10 mouse cellular contexts compared by ENCODE assay signal in genomic region chr17:66131212-66131611, GRCm38 (mm10). TPM values are rescaled to one million over a fixed set of nuclear protein-coding genes. Genes with fewer than 3 reads are reported as not detected.
A peak's percentile ranks its signal among the peaks of the same experiment; 100 is the strongest.
DNase-seq lines count a peak whose midpoint lies in the region; ATAC-seq lines count a peak whose summit lies in the region.
"Had no signal": no experiment of that assay in that cellular context is flagged by ENCODE, and none has a peak within 500 bp of the region (broad histone marks: within the 10 kb centered on the region; RNA-seq: fewer than 3 reads in every experiment).

No protein-coding gene starts in this region.

- no peak overlapping the region for H3K27ac ChIP-seq in midbrain, embryonic 11.5 days (ENCODE audit: low read depth, low read length)
- H3K27ac ChIP-seq in midbrain, embryonic 15.5 days = no peak overlapping the region
- H3K27ac ChIP-seq in intestine, embryonic 14.5 days (ENCODE audit: low read depth) = no peak overlapping the region
- no peak overlapping the region for H3K27ac ChIP-seq in hindbrain, embryonic 14.5 days
- H3K27ac ChIP-seq: macrophage had no signal

- no peak overlapping the region for H3K9ac ChIP-seq in midbrain, embryonic 11.5 days (ENCODE audit: low read length)
- H3K9ac ChIP-seq in midbrain, embryonic 15.5 days = no peak overlapping the region
- H3K9ac ChIP-seq in intestine, embryonic 14.5 days (ENCODE audit: low read length) = no peak overlapping the region
- H3K9ac ChIP-seq in hindbrain, embryonic 14.5 days = no peak overlapping the region

- H3K36me3 ChIP-seq in midbrain, embryonic 11.5 days (ENCODE audit: control insufficient read depth, insufficient read depth, low read length) = peaks cover 34% of the 10 kb centered on the region
- H3K36me3 ChIP-seq in midbrain, embryonic 15.5 days (replicated peaks) = no peaks in the 10 kb centered on the region
- H3K36me3 ChIP-seq in intestine, embryonic 14.5 days (ENCODE audit: control insufficient read depth, insufficient read depth, low read length) = peaks cover 88% of the 10 kb centered on the region
- peaks cover 17% of the 10 kb centered on the region for H3K36me3 ChIP-seq in hindbrain, embryonic 14.5 days (replicated peaks; ENCODE audit: control insufficient read depth, insufficient read depth)

- H3K9me3 ChIP-seq in midbrain, embryonic 11.5 days (ENCODE audit: control insufficient read depth, low read length) = no peaks in the 10 kb centered on the region
- H3K9me3 ChIP-seq in midbrain, embryonic 15.5 days = no peaks in the 10 kb centered on the region
- H3K9me3 ChIP-seq in intestine, embryonic 14.5 days (ENCODE audit: control insufficient read depth, low read length) = peaks cover 7% of the 10 kb centered on the region; the same call in 1 of the 2 replicates
- H3K9me3 ChIP-seq in hindbrain, embryonic 14.5 days (ENCODE audit: control insufficient read depth, low read length) = no peaks in the 10 kb centered on the region

- H3K4me1 ChIP-seq in midbrain, embryonic 11.5 days (ENCODE audit: control insufficient read depth, insufficient read depth, low read length) = no peaks in the 10 kb centered on the region
- H3K4me1 ChIP-seq in midbrain, embryonic 15.5 days = no peaks in the 10 kb centered on the region
- no peaks in the 10 kb centered on the region for H3K4me1 ChIP-seq in intestine, embryonic 14.5 days (replicated peaks; ENCODE audit: control insufficient read depth, insufficient read depth, low read length)
- H3K4me1 ChIP-seq in hindbrain, embryonic 14.5 days (replicated peaks; ENCODE audit: control insufficient read depth, insufficient read depth, low read length) = no peaks in the 10 kb centered on the region

- H3K4me2 ChIP-seq in midbrain, embryonic 11.5 days = no peak overlapping the region
- no peak overlapping the region for H3K4me2 ChIP-seq in midbrain, embryonic 15.5 days
- H3K4me2 ChIP-seq in intestine, embryonic 14.5 days (ENCODE audit: low read length) = no peak overlapping the region
- H3K4me2 ChIP-seq in hindbrain, embryonic 14.5 days (replicated peaks) = no peak overlapping the region

- 95% methylated on average over 4 of the region's 4 CpGs for WGBS in midbrain, embryonic 11.5 days
- over 99% methylated on average over 4 of the region's 4 CpGs for WGBS in midbrain, embryonic 15.5 days
- WGBS in intestine, embryonic 14.5 days = 98% methylated on average over 4 of the region's 4 CpGs
- 96% methylated on average over 4 of the region's 4 CpGs for WGBS in hindbrain, embryonic 14.5 days

- DNase-seq in midbrain, embryonic 11.5 days (ENCODE audit: low spot score, missing footprints) = no peak
- peak; percentile 13 for DNase-seq in T-cell, adult 2 months (ENCODE audit: low spot score)
- no peak for DNase-seq in intestine, embryonic 14.5 days (ENCODE audit: low spot score)
- peak; percentile 60 for DNase-seq in thymus, postnatal 0 days (ENCODE audit: low spot score)
- no peak for DNase-seq in cerebellum, postnatal 10 days
- DNase-seq in hindbrain, embryonic 14.5 days (ENCODE audit: low spot score) = no peak
- DNase-seq in cerebellum, adult 11 months = no peak
- DNase-seq: kidney, adult 9 months had no signal

- ATAC-seq in midbrain, embryonic 11.5 days (ENCODE audit: low FRiP score) = peak; percentile 35; the same call in 1 of the 2 replicates
- no peak for ATAC-seq in midbrain, embryonic 15.5 days (replicated peaks)
- ATAC-seq in intestine, embryonic 14.5 days (replicated peaks; ENCODE audit: low FRiP score, low TSS enrichment, low read depth) = 0 out of 2 replicates have a peak, but pooled peaks have one; percentile 47
- no peak for ATAC-seq in hindbrain, embryonic 14.5 days (ENCODE audit: low FRiP score)

- no peak overlapping the region for H3K4me3 ChIP-seq in midbrain, embryonic 11.5 days (ENCODE audit: low read depth, low read length)
- H3K4me3 ChIP-seq in midbrain, embryonic 15.5 days = no peak overlapping the region
- no peak overlapping the region for H3K4me3 ChIP-seq in intestine, embryonic 14.5 days (ENCODE audit: low read depth, low read length)
- no peak overlapping the region for H3K4me3 ChIP-seq in hindbrain, embryonic 14.5 days (replicated peaks; ENCODE audit: low read length)

- H3K27me3 ChIP-seq in midbrain, embryonic 11.5 days (ENCODE audit: control insufficient read depth, insufficient read depth, low read length) = no peaks in the 10 kb centered on the region
- no peaks in the 10 kb centered on the region for H3K27me3 ChIP-seq in midbrain, embryonic 15.5 days (replicated peaks)
- H3K27me3 ChIP-seq in intestine, embryonic 14.5 days (replicated peaks; ENCODE audit: control insufficient read depth, insufficient read depth, low read length) = no peaks in the 10 kb centered on the region
- H3K27me3 ChIP-seq in hindbrain, embryonic 14.5 days (ENCODE audit: control insufficient read depth, insufficient read depth, low read length) = no peaks in the 10 kb centered on the region

RNA-seq across cellular contexts. Expression of gene Ddx11, which starts 7.9 kb away (rescaled TPM):
- 13.4 and 15.7 TPM in 2 replicates for polyA plus RNA-seq in midbrain, embryonic 11.5 days (2014; fragmentation: Nextera tagmentation; extraction: Ambion mirVana)
- polyA plus RNA-seq in midbrain, embryonic 15.5 days (2015; fragmentation: Nextera tagmentation; extraction: Ambion mirVana) = 4.9 and 6.0 TPM in 2 replicates
- polyA plus RNA-seq in intestine, embryonic 14.5 days (2014; fragmentation: Nextera tagmentation; extraction: Ambion mirVana) = 18.5 and 20.7 TPM in 2 replicates
- polyA plus RNA-seq in thymus, postnatal 0 days (2015; fragmentation: Nextera tagmentation; extraction: Ambion mirVana) = 12.7 and 13.4 TPM in 2 replicates
- 4.1 and 4.6 TPM in 2 replicates for polyA plus RNA-seq in hindbrain, embryonic 14.5 days (2014; fragmentation: Nextera tagmentation; extraction: Ambion mirVana)

RNA-seq across cellular contexts. Expression of gene Washc1, which starts 19.9 kb away (rescaled TPM):
- polyA plus RNA-seq in midbrain, embryonic 11.5 days (2014; fragmentation: Nextera tagmentation; extraction: Ambion mirVana) = 28.5 and 30.8 TPM in 2 replicates
- 44.9 and 46.3 TPM in 2 replicates for polyA plus RNA-seq in midbrain, embryonic 15.5 days (2015; fragmentation: Nextera tagmentation; extraction: Ambion mirVana)
- 34.0 and 38.0 TPM in 2 replicates for polyA plus RNA-seq in intestine, embryonic 14.5 days (2014; fragmentation: Nextera tagmentation; extraction: Ambion mirVana)
- polyA plus RNA-seq in thymus, postnatal 0 days (2015; fragmentation: Nextera tagmentation; extraction: Ambion mirVana) = 46.0 and 52.3 TPM in 2 replicates
- 36.3 and 37.7 TPM in 2 replicates for polyA plus RNA-seq in hindbrain, embryonic 14.5 days (2014; fragmentation: Nextera tagmentation; extraction: Ambion mirVana)

RNA-seq across cellular contexts. Expression of gene Ndufv2, which starts 29.9 kb away (rescaled TPM):
- 333 and 347 TPM in 2 replicates for polyA plus RNA-seq in midbrain, embryonic 11.5 days (2014; fragmentation: Nextera tagmentation; extraction: Ambion mirVana)
- polyA plus RNA-seq in midbrain, embryonic 15.5 days (2015; fragmentation: Nextera tagmentation; extraction: Ambion mirVana) = 341 and 355 TPM in 2 replicates
- polyA plus RNA-seq in intestine, embryonic 14.5 days (2014; fragmentation: Nextera tagmentation; extraction: Ambion mirVana) = 379 and 401 TPM in 2 replicates
- 346 and 377 TPM in 2 replicates for polyA plus RNA-seq in thymus, postnatal 0 days (2015; fragmentation: Nextera tagmentation; extraction: Ambion mirVana)
- 414 and 418 TPM in 2 replicates for polyA plus RNA-seq in hindbrain, embryonic 14.5 days (2014; fragmentation: Nextera tagmentation; extraction: Ambion mirVana)

RNA-seq across cellular contexts. Expression of gene Ankrd12, which starts 54.3 kb away (rescaled TPM):
- 32.7 and 36.3 TPM in 2 replicates for polyA plus RNA-seq in midbrain, embryonic 11.5 days (2014; fragmentation: Nextera tagmentation; extraction: Ambion mirVana)
- polyA plus RNA-seq in midbrain, embryonic 15.5 days (2015; fragmentation: Nextera tagmentation; extraction: Ambion mirVana) = 161 and 170 TPM in 2 replicates
- polyA plus RNA-seq in intestine, embryonic 14.5 days (2014; fragmentation: Nextera tagmentation; extraction: Ambion mirVana) = 21.2 and 24.7 TPM in 2 replicates
- polyA plus RNA-seq in thymus, postnatal 0 days (2015; fragmentation: Nextera tagmentation; extraction: Ambion mirVana) = 31.6 and 32.4 TPM in 2 replicates
- polyA plus RNA-seq in hindbrain, embryonic 14.5 days (2014; fragmentation: Nextera tagmentation; extraction: Ambion mirVana) = 157 and 165 TPM in 2 replicates

Comparison
In these comparisons a context has a peak if more than half of its experiments do, and no peak if none do; other contexts are left out.
1. ATAC-seq: peak in midbrain, embryonic 11.5 days (single experiment) and intestine, embryonic 14.5 days (single experiment); none in midbrain, embryonic 15.5 days (single experiment) and hindbrain, embryonic 14.5 days (single experiment).
2. DNase-seq: peak in T-cell, adult 2 months (single experiment) and thymus, postnatal 0 days (single experiment); none in midbrain, embryonic 11.5 days (single experiment), intestine, embryonic 14.5 days (single experiment), cerebellum, postnatal 10 days (0 of 2), hindbrain, embryonic 14.5 days (single experiment) and cerebellum, adult 11 months (single experiment).